Mouse (Mus musculus) lung, embryonic 14.5 days (tissue): ENCODE data around the gene Gxylt1. TPM values are rescaled to one million over a fixed set of nuclear protein-coding genes. Genes with fewer than 3 reads are reported as not detected.

Experiments used
- ATAC-seq: fragments of 200-750 bp; cut with Nextera tagmentation; 2 replicates; pipeline ENCODE4 v1.8.0; 2017; ENCODE audit warnings: mild to moderate bottlenecking, moderate TSS enrichment, moderate library complexity; ENCODE audit not compliant: insufficient read depth
- DNase-seq: peaks from one replicate; pipeline ENCODE4 v3.0.0-alpha.2; 2015
- H3K27ac ChIP-seq: fragments of 300-500 bp; sonication (generic); 2 replicates; pipeline ENCODE4 v1.5.1; 2014; ENCODE audit warnings: low read depth, mild to moderate bottlenecking, moderate library complexity
- H3K27me3 ChIP-seq: fragments of 300-500 bp; sonication (generic); 2 replicates; pipeline ENCODE4 v1.6.1; 2014; ENCODE audit warnings: low read length, control low read depth; ENCODE audit not compliant: insufficient read depth
- H3K36me3 ChIP-seq: fragments of 300-500 bp; sonication (generic); 2 replicates; pipeline ENCODE4 v1.6.1; 2014; ENCODE audit warnings: control low read depth; ENCODE audit not compliant: insufficient read depth
- H3K4me1 ChIP-seq: fragments of 300-500 bp; sonication (generic); 2 replicates; pipeline ENCODE4 v1.6.1; 2014; ENCODE audit warnings: antibody characterized with exemption, control low read depth; ENCODE audit not compliant: insufficient read depth
- H3K4me2 ChIP-seq: fragments of 300-500 bp; sonication (generic); 2 replicates; pipeline ENCODE4 v1.6.1; 2014; ENCODE audit warnings: mild to moderate bottlenecking
- H3K4me3 ChIP-seq: fragments of 300-500 bp; sonication (generic); 2 replicates; pipeline ENCODE4 v1.5.1; 2014; ENCODE audit warnings: low read depth, low read length
- H3K9ac ChIP-seq: fragments of 300-500 bp; sonication (generic); 2 replicates; pipeline ENCODE4 v1.6.1; 2014
- H3K9me3 ChIP-seq: fragments of 300-500 bp; sonication (generic); 2 replicates; pipeline ENCODE4 v1.6.1; 2016; ENCODE audit warnings: low read depth, low read length, control low read depth
- CTCF ChIP-seq: IDR thresholded peaks from 2 replicates; pipeline ENCODE4 v1.5.1; 2016; ENCODE audit warnings: antibody characterized with exemption, low read depth
- WGBS: fragments of 180-500 bp; shearing (Covaris S2); extraction: QIAGEN DNeasy Blood & Tissue Kit; methylation state at CpG from one replicate; pipeline ENCODE4 v1.1.7; 2014; 5-methylcytosine and 5-hydroxymethylcytosine counted together
- polyA plus RNA-seq: library from polyadenylated mRNA; unstranded; fragments of >200 nt; fragmentation: Nextera tagmentation; extraction: Ambion mirVana; gene quantifications from 2 replicates; pipeline ENCODE4 v1.2.1, GENCODE M21; 2014

Gxylt1 gene
- polyA plus RNA-seq, 1 experiment from 2014 or later: 19.1 TPM

GRCm38 (mm10) chr15:93285244-93285643 is 10.3 kb upstream of the Gxylt1 start:
- 82% methylated on average over 15 of the region's 15 CpGs for WGBS
- H3K4me3 ChIP-seq: no peak overlapping the region
- DNase-seq (no peak), ATAC-seq (no peak)
- no peak overlapping the region for H3K4me2 ChIP-seq
- TF ChIP-seq CTCF: no peak
- peaks cover 46% of the 10 kb centered on the region for H3K36me3 ChIP-seq
- no peaks in the 10 kb centered on the region for H3K27me3 ChIP-seq
- H3K9me3 ChIP-seq: no peaks in the 10 kb centered on the region
- H3K27ac ChIP-seq: no peak overlapping the region
- no peaks in the 10 kb centered on the region for H3K4me1 ChIP-seq
- no peak overlapping the region for H3K9ac ChIP-seq

GRCm38 (mm10) chr15:93284326-93284725 is 9.3 kb upstream of the Gxylt1 start:
- H3K4me2 ChIP-seq: no peak overlapping the region
- no peaks in the 10 kb centered on the region for H3K27me3 ChIP-seq
- no peak overlapping the region for H3K4me3 ChIP-seq
- no peak for TF ChIP-seq CTCF
- no peaks in the 10 kb centered on the region for H3K9me3 ChIP-seq
- peaks cover 43% of the 10 kb centered on the region for H3K36me3 ChIP-seq
- WGBS: 77% methylated on average over 6 of the region's 6 CpGs
- no peak overlapping the region for H3K27ac ChIP-seq
- no peak overlapping the region for H3K9ac ChIP-seq
- DNase-seq (no peak), ATAC-seq (no peak)
- H3K4me1 ChIP-seq: no peaks in the 10 kb centered on the region

- 73% methylated on average over 11 of the region's 11 CpGs for WGBS
- DNase-seq (peak; percentile 40), ATAC-seq (no peak)
- H3K4me1 ChIP-seq: no peaks in the 10 kb centered on the region
- H3K9me3 ChIP-seq: no peaks in the 10 kb centered on the region
- H3K36me3 ChIP-seq: peaks cover 44% of the 10 kb centered on the region
- H3K9ac ChIP-seq: no peak overlapping the region
- no peaks in the 10 kb centered on the region for H3K27me3 ChIP-seq
- no peak overlapping the region for H3K4me2 ChIP-seq
- peak; percentile 47 for TF ChIP-seq CTCF
- H3K27ac ChIP-seq: no peak overlapping the region
- no peak overlapping the region for H3K4me3 ChIP-seq
These were observed 8.4 kb upstream of the Gxylt1 start for GRCm38 (mm10) chr15:93283349-93283748.

GRCm38 (mm10) chr15:93276276-93276675 is 1.3 kb upstream of the Gxylt1 start:
- Histone ChIP-seq H3K4me2 (peak overlapping the region; percentile 96), H3K4me3 (peak overlapping the region; percentile 78), H3K9ac (no peak overlapping the region), H3K4me1 (peaks cover 7% of the 10 kb centered on the region), H3K36me3 (peaks cover 15% of the 10 kb centered on the region; the same call in 1 of the 2 replicates), H3K27ac (no peak overlapping the region), H3K9me3 (no peaks in the 10 kb centered on the region), H3K27me3 (no peaks in the 10 kb centered on the region)
- no peak for TF ChIP-seq CTCF
- ATAC-seq (no peak), DNase-seq (peak; percentile 55)
- 3% methylated on average over 14 of the region's 14 CpGs for WGBS

GRCm38 (mm10) chr15:93275623-93276022 is 644 bp upstream of the Gxylt1 start:
- Histone ChIP-seq H3K9me3 (no peaks in the 10 kb centered on the region), H3K36me3 (peaks cover 9% of the 10 kb centered on the region; the same call in 1 of the 2 replicates), H3K4me2 (peak overlapping the region; percentile 96), H3K4me3 (peak overlapping the region; percentile 78), H3K27ac (peak overlapping the region; percentile 76), H3K4me1 (peaks cover 7% of the 10 kb centered on the region), H3K9ac (peak overlapping the region; percentile 56), H3K27me3 (no peaks in the 10 kb centered on the region)
- WGBS: under 1% methylated on average over 21 of the region's 21 CpGs
- peak; percentile 2; the same call in 1 of the 2 replicates for TF ChIP-seq CTCF
- DNase-seq (peak; percentile 64), ATAC-seq (peak; percentile 59)

GRCm38 (mm10) chr15:93273788-93274678 is 946 bp downstream of the Gxylt1 start:
- TF ChIP-seq CTCF: no peak
- ATAC-seq (no peak), DNase-seq (no peak)
- Histone ChIP-seq H3K9me3 (no peaks in the 10 kb centered on the region), H3K36me3 (no peaks in the 10 kb centered on the region; the same call in 1 of the 2 replicates), H3K4me1 (peaks cover 7% of the 10 kb centered on the region), H3K9ac (peak overlapping the region; percentile 83), H3K27me3 (no peaks in the 10 kb centered on the region), H3K4me3 (peak overlapping the region; percentile 78), H3K4me2 (peak overlapping the region; percentile 65), H3K27ac (peak overlapping the region; percentile 92; the same call in 1 of the 2 replicates)
- 40% methylated on average over 19 of the region's 19 CpGs for WGBS

GRCm38 (mm10) chr15:93272948-93273347 is 2.0 kb downstream of the Gxylt1 start:
- 78% methylated on average over 9 of the region's 9 CpGs for WGBS
- H3K9ac ChIP-seq: no peak overlapping the region
- H3K27ac ChIP-seq: no peak overlapping the region
- H3K4me1 ChIP-seq: peaks cover 7% of the 10 kb centered on the region
- no peak for TF ChIP-seq CTCF
- DNase-seq (no peak), ATAC-seq (no peak)
- no peak overlapping the region for H3K4me3 ChIP-seq
- no peaks in the 10 kb centered on the region for H3K36me3 ChIP-seq
- H3K4me2 ChIP-seq: peak overlapping the region; percentile 65; the same call in 1 of the 2 replicates
- H3K9me3 ChIP-seq: no peaks in the 10 kb centered on the region
- H3K27me3 ChIP-seq: no peaks in the 10 kb centered on the region
